Mouse (Mus musculus): ENCODE results near the gene Trim46.

Trim46 gene

DNA sequence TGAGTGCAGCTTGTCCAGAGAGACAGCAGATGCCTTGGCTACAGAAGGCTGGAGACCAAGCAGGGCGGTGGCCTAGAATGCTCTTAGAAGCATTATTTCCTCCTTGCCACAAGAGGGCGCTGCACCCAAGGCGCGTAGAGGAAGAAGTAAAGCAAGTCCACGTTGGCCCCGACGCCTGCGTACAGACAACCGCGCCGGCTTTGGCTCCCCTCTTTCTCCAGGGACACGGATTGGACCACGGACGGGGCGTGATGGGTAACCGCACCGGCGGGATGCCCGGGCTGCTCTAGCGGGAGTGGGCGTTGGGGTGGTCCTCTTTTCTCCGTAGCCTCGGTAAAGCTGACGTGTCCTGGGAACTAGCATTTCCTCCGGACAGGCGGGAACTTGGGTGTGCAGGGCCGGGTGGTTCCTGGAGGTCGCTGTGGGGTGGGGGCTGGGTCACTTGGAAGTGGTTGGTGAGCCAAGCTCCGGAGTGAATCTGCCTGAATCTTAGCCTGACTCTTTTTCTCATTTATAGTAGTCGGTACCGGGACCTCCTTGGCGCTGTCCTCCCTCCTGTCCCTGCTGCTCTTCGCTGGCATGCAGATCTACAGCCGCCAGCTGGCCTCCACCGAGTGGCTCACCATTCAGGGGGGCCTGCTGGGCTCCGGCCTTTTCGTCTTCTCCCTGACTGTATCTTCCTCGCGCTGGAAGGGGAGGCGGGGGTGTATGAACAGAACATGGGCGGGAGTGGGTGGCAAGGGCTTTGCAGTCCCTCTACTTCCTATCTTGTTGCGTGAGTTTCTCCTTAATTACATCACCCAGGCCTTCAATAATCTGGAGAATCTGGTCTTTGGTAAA is at the start of gene Trim46:
Trim46 (minus strand) TSS at position 49 of the 840 bp plus-strand sequence.
- POLR2A ChIA-PET, result interaction anchor here in 3 of 4 experiments (0.6 to 5.1 kb wide), 24 partner anchors 8 to 349 kb away, joined by 3 to 22 read pairs (median 4); partner anchors contain the start of genes Mtx1 (in 2 of the 3), Efna1 (in 1 of the 3), Fdps (in 1 of the 3) and Gba (in 1 of the 3)
- CTCF ChIA-PET, result interaction anchor here (0.5 to 5.0 kb wide), 38 partner anchors 10 to 503 kb away, joined by 3 to 81 read pairs (median 4); partner anchors contain the start of genes Efna1 (in 3 of the 4), Mtx1 (in 2 of the 4), Cks1b (in 1 of the 4) and Dpm3 (in 1 of the 4)

DNA sequence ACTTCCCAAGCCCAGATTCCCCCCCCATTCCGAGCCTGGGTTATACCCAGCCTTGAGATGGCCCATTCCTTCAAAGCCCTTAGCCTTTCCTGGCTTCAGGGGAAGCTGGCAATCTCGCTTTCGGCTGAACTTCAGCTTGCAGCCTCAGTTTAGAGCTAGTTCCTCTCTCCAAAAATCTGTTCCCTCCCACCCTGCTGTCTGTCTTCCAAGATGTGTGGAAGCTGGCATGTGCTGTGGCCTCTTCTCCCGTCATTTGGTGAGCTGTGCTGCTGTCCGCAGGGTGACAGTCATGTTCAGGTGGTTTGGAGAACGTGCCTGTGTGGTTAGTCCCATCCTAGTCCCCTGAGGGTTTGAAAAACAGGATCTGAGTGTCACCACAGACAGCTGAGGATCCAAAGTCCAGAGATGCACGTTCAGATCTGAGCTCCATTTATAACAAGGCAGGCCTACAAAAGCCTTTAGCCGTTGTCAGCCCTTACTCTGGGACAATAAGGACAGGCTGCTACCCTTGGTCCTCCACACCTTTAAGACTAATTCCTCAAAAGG is 49.6 kb upstream of the Trim46 start:
- ChIA-PET POLR2A (interaction anchor here in 3 of 4 experiments (0.5 to 1.9 kb wide), 9 partner anchors 9 to 1313 kb away, joined by 3 to 6 read pairs (median 3); partner anchors contain the start of genes Efna1 (in 1 of the 3) and Fdps (in 1 of the 3)), CTCF (interaction anchor here in 2 of 4 experiments (0.6 to 0.7 kb wide), 4 partner anchors 13 to 260 kb away, joined by 3 to 7 read pairs (median 4); no protein-coding TSS in a partner anchor)

DNA sequence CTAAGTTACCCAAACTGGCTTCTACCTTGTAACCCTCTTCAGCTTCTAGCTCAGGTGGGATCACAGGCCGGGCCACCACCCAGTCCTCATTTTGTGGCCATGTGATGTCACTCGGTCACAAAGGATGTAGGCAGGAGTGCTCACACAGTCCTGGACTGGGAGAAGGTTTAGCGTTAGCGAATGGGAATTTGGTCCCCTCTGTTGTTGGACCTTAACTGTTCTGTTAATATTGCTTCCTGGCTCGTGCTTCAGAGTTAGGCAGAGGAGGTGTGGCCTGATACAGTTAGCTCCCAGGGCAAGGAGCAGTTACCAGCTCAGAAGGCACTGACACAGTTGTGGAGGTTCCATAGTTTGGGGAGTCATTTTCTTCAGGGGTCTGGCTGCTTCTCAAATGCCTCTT is 48.1 kb upstream of the Trim46 start:
- POLR2A ChIA-PET, result interaction anchor here in 2 of 4 experiments (0.6 to 1.6 kb wide), 2 partner anchors 11 to 509 kb away, joined by 4 read pairs; no protein-coding TSS in a partner anchor
- CTCF ChIA-PET, result interaction anchor here in 3 of 4 experiments (0.6 to 1.2 kb wide), 3 partner anchors 10 to 178 kb away, joined by 3 to 4 read pairs (median 4); no protein-coding TSS in a partner anchor

- CTCF ChIA-PET, result interaction anchor here in 3 of 4 experiments (0.6 to 1.4 kb wide), 7 partner anchors 9 to 177 kb away, joined by 3 to 4 read pairs (median 3); no protein-coding TSS in a partner anchor
- POLR2A ChIA-PET, result interaction anchor here in 2 of 4 experiments (0.6 kb wide), 2 partner anchors 178 to 508 kb away, joined by 4 read pairs; no protein-coding TSS in a partner anchor
Observed at GRCm38 (mm10) chr3:89293247-89293918, 47.3 kb upstream of the Trim46 start.

DNA sequence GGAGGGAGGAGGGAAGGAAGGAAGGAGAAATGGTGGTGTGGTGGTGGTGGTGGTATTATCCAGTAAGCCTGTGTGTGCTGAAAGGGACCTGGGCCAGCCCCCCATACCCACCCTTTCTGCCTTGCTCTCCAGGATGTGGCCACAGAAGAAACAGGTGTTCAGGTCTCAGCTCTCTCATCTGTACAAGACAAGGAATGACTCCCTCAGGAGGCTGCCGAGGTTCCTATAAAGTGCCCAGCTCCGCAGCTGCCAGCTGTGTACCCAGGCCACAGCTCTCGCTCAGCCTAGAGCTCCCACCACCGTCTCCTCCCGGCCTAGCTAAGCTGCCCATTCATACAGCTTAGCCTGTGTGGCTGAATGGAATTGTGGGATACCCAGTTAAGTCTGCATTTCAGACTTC is 46.2 kb upstream of the Trim46 start:
- ChIA-PET POLR2A (interaction anchor here in 1 of 4 experiments (1.6 kb wide), 1 partner anchor 16 kb away, joined by 3 read pairs; no protein-coding TSS in a partner anchor), CTCF (interaction anchor here in 2 of 4 experiments (1.2 to 1.4 kb wide), 2 partner anchors 10 to 42 kb away, joined by 3 to 4 read pairs; no protein-coding TSS in a partner anchor)

- ChIA-PET POLR2A (interaction anchor here in 1 of 4 experiments (1.6 kb wide), 1 partner anchor 16 kb away, joined by 3 read pairs; no protein-coding TSS in a partner anchor), CTCF (interaction anchor here in 1 of 4 experiments (1.4 kb wide), 1 partner anchor 41 kb away, joined by 4 read pairs; no protein-coding TSS in a partner anchor)
Observed at GRCm38 (mm10) chr3:89291874-89292273, 45.8 kb upstream of the Trim46 start.

GRCm38 (mm10) chr3:89288503-89288928 is 42.4 kb upstream of the Trim46 start:
- ChIA-PET CTCF (interaction anchor here (0.6 to 2.5 kb wide), 10 partner anchors 9 to 568 kb away, joined by 3 to 7 read pairs (median 4); no protein-coding TSS in a partner anchor), POLR2A (interaction anchor here in 3 of 4 experiments (0.8 to 2.1 kb wide), 6 partner anchors 8 to 38 kb away, joined by 3 to 13 read pairs (median 5); no protein-coding TSS in a partner anchor)

GRCm38 (mm10) chr3:89287286-89287685 is 41.2 kb upstream of the Trim46 start:
- ChIA-PET POLR2A (interaction anchor here (0.5 to 2.1 kb wide), 16 partner anchors 10 to 429 kb away, joined by 3 to 13 read pairs (median 5); partner anchors contain the start of gene Slc50a1 (in 1 of the 4)), CTCF (interaction anchor here (0.5 to 3.5 kb wide), 16 partner anchors 11 to 610 kb away, joined by 3 to 13 read pairs (median 3); no protein-coding TSS in a partner anchor)

GRCm38 (mm10) chr3:89285526-89285925 is 39.4 kb upstream of the Trim46 start:
- ChIA-PET POLR2A (interaction anchor here in 3 of 4 experiments (0.5 to 2.2 kb wide), 6 partner anchors 14 to 500 kb away, joined by 3 to 7 read pairs (median 4); no protein-coding TSS in a partner anchor), CTCF (interaction anchor here in 2 of 4 experiments (1.0 to 7.1 kb wide), 6 partner anchors 15 to 40 kb away, joined by 3 to 31 read pairs (median 4); partner anchors contain the start of genes Krtcap2 (in 1 of the 2) and Trim46 (in 1 of the 2))

GRCm38 (mm10) chr3:89284261-89284660 is 38.2 kb upstream of the Trim46 start:
- ChIA-PET CTCF (interaction anchor here in 3 of 4 experiments (0.5 to 7.1 kb wide), 10 partner anchors 10 to 203 kb away, joined by 3 to 31 read pairs (median 4); partner anchors contain the start of genes Krtcap2 (in 1 of the 3) and Trim46 (in 1 of the 3)), POLR2A (interaction anchor here in 2 of 4 experiments (0.6 to 2.2 kb wide), 8 partner anchors 15 to 732 kb away, joined by 3 to 7 read pairs (median 3); partner anchors contain the start of genes Dpm3 (in 1 of the 2), Efna3 (in 1 of the 2) and Lamtor2 (in 1 of the 2))

DNA sequence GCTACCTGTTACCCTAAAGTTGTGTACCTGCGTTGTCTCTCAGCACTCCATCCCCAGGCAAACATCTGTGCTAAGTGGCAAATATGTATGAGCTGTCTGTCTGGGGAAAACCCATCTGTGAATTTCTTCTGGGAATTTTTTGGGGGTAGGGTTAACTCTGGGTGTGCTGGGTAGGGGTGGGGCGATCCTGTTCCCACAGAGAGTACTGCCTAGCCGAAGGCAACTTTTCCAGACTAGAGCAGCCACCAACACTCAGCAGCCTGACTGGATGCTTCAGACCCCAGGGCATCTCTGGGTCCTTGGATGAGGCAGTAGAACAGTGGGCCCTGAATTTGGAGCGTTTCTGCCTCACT is 36.2 kb upstream of the Trim46 start:
- CTCF ChIA-PET, result interaction anchor here (0.5 to 7.1 kb wide), 27 partner anchors 11 to 558 kb away, joined by 3 to 39 read pairs (median 5); partner anchors contain the start of genes Krtcap2 (in 2 of the 4), Trim46 (in 2 of the 4), Dpm3 (in 1 of the 4) and Slc50a1 (in 1 of the 4)
- POLR2A ChIA-PET, result interaction anchor here (0.6 to 4.3 kb wide), 15 partner anchors 9 to 1054 kb away, joined by 3 to 35 read pairs (median 4); partner anchors contain the start of genes Gba (in 1 of the 4), Krtcap2 (in 1 of the 4), Mtx1 (in 1 of the 4) and Slc50a1 (in 1 of the 4)

DNA sequence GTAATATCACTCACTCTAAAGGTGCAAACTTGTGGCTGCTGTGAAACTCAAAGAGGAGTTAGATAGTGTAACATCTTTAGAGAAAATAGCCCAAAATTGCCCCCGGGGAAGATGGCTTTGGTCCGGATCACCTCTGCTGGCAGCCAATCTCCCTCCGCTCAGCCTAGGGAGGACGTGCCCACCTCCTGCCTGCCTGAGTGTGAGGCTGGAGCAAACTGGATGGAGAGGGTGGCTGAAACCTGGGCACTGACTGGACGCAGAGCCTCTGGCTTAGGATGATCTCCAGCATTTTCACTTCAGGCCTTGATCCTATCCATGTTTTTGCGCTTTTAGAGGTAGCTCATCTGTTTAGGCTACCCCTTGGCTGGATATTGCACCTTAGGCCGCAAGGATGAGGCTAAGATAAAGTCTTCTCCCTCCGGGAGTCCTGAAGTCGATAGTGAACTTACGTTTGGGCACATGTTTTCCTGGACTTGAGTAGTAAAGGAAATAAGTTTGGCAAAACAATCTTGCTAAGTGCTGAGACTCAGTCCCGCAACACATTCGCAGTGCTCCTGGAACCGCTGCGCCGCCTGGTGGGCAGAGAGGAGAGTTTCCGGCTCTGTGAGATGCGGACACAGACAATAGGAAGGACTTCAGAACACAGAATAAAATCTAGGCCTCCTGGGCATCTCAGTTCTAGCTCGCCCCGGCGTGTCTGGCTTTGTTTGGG is 35.6 kb upstream of the Trim46 start:
- CTCF ChIA-PET, result interaction anchor here (0.6 to 7.1 kb wide), 33 partner anchors 10 to 288 kb away, joined by 3 to 39 read pairs (median 4); partner anchors contain the start of genes Krtcap2 (in 3 of the 4), Trim46 (in 3 of the 4), Dpm3 (in 1 of the 4) and Slc50a1 (in 1 of the 4)
- POLR2A ChIA-PET, result interaction anchor here (0.6 to 4.3 kb wide), 28 partner anchors 8 to 1055 kb away, joined by 3 to 35 read pairs (median 4); partner anchors contain the start of genes Slc50a1 (in 2 of the 4), Cks1b (in 1 of the 4), Efna3 (in 1 of the 4) and Gba (in 1 of the 4)

DNA sequence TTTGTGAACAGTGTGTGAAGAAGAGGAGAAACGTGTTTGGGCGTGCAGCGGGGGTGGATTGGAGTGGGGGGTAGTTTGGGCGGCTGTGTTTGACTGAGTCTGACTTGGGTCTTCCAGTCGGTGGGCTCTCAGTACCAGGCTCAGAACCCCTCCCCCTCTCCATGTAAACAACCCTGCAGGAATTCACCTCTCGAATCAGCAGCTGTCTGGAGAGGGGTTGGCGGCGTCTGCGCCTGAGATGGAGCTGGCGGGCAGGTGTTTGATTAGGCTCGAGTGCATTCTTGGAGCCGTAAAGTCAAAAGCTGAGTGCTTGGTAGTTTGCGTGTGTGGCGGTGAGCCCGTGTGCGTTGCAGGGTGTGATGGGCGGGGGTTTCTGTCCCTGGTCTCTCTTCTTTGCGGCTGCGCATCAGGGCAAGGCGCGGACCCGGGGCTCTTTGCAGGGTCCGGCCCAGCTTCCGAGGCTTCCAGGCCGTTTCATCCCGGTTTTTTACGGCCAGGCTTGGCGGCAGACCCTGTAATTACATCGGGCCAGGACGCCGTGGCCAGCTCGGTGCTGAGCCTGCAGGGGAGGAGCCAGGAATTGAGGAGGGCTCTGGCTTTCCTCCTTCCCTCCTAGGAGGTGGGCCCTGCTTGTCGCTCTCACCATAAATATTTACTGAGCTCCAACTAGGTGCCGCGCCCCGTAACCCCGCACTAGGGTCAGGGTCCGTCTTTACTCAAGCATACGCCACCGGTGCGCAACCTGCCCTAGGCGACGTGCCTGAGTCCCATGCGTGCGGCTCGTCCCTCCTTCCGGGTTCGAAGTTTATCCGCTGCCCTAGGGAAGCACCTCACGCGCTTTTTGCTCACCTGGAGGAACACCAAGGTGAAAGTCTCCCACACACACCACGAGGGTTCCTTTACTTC is 34.8 kb upstream of the Trim46 start, which contains the start of gene Efna1:
Efna1 (minus strand) TSS at position 537 of the 906 bp plus-strand sequence.
- CTCF ChIA-PET, result interaction anchor here (0.5 to 7.1 kb wide), 24 partner anchors 9 to 289 kb away, joined by 3 to 39 read pairs (median 5); partner anchors contain the start of genes Krtcap2 (in 3 of the 4), Trim46 (in 3 of the 4) and Slc50a1 (in 1 of the 4)
- POLR2A ChIA-PET, result interaction anchor here in 3 of 4 experiments (0.7 to 4.3 kb wide), 27 partner anchors 10 to 137 kb away, joined by 3 to 35 read pairs (median 4); partner anchors contain the start of genes Scamp3 (in 2 of the 3), Slc50a1 (in 2 of the 3), Cks1b (in 1 of the 3) and Clk2 (in 1 of the 3)

- CTCF ChIA-PET, result interaction anchor here in 2 of 4 experiments (1.2 to 7.1 kb wide), 8 partner anchors 9 to 98 kb away, joined by 4 to 39 read pairs (median 8); partner anchors contain the start of genes Krtcap2 (in 2 of the 2), Slc50a1 (in 1 of the 2) and Trim46 (in 1 of the 2)
- POLR2A ChIA-PET, result interaction anchor here in 3 of 4 experiments (0.8 to 4.3 kb wide), 12 partner anchors 10 to 116 kb away, joined by 3 to 35 read pairs (median 4); partner anchors contain the start of genes Slc50a1 (in 2 of the 3), Clk2 (in 1 of the 3), Krtcap2 (in 1 of the 3) and Trim46 (in 1 of the 3)
Observed at GRCm38 (mm10) chr3:89280050-89280605, 34.0 kb upstream of the Trim46 start.
